Mouse (Mus musculus) brown adipose tissue, adult 24 weeks (tissue): Measurements from ENCODE around the gene Mfn1. TPM values are rescaled to one million over a fixed set of nuclear protein-coding genes. Genes with fewer than 3 reads are reported as not detected.

ENCODE experiments used
- H3K27ac ChIP-seq: fragments of 200-500 bp; replicated peaks from 2 replicates; pipeline ENCODE4 v1.5.1; 2012; ENCODE audit warnings: low read depth, mild to moderate bottlenecking, low read length
- H3K4me1 ChIP-seq: fragments of 200-500 bp; 2 replicates; pipeline ENCODE4 v1.6.1; 2012; ENCODE audit warnings: low read length, mixed read lengths; ENCODE audit not compliant: control insufficient read depth, insufficient read depth, insufficient read length
- H3K4me3 ChIP-seq: fragments of 200-500 bp; 2 replicates; pipeline ENCODE4 v1.5.1; 2012; ENCODE audit warnings: low read depth, mild to moderate bottlenecking, low read length, moderate library complexity; ENCODE audit not compliant: insufficient read depth
- polyA plus RNA-seq: library from polyadenylated mRNA; stranded (reverse); fragments of >200 nt; gene quantifications from 2 replicates; pipeline ENCODE4 v1.2.4, GENCODE M21; 2012; ENCODE audit not compliant: missing spikeins, insufficient read depth, insufficient read length

Mfn1 gene
- polyA plus RNA-seq = 56.6 and 59.9 TPM in 2 replicates

- Histone ChIP-seq H3K27ac (peak within 1 kb of the TSS; percentile 66), H3K4me3 (peak within 1 kb of the TSS; percentile 87), H3K4me1 (no peaks in the 10 kb centered on the region)
These were observed at the start of gene Mfn1 for GRCm38 (mm10) chr3:32529303-32529898. Gene Mfn1, plus strand, starts transcription at chr3:32529465.

GRCm38 (mm10) chr3:32479961-32480360 lies 49.3 kb upstream of the Mfn1 start:
- no peak overlapping the region for H3K4me3 ChIP-seq
- no peak overlapping the region for H3K27ac ChIP-seq
- H3K4me1 ChIP-seq = no peaks in the 10 kb centered on the region

GRCm38 (mm10) chr3:32483035-32483434 lies 46.2 kb upstream of the Mfn1 start:
- Histone ChIP-seq H3K4me1 (no peaks in the 10 kb centered on the region), H3K27ac (no peak overlapping the region), H3K4me3 (no peak overlapping the region)

GRCm38 (mm10) chr3:32486543-32486942 lies 42.7 kb upstream of the Mfn1 start:
- Histone ChIP-seq H3K4me1 (no peaks in the 10 kb centered on the region), H3K4me3 (no peak overlapping the region)

GRCm38 (mm10) chr3:32488172-32488571 lies 41.1 kb upstream of the Mfn1 start:
- Histone ChIP-seq H3K4me3 (no peak overlapping the region), H3K27ac (no peak overlapping the region), H3K4me1 (no peaks in the 10 kb centered on the region)

More at GRCm38 (mm10) chr3:32486543-32486942, 42.7 kb upstream of the Mfn1 start:
- H3K27ac ChIP-seq = no peak overlapping the region

GRCm38 (mm10) chr3:32490076-32490927 lies 39.0 kb upstream of the Mfn1 start:
- Histone ChIP-seq H3K4me1 (no peaks in the 10 kb centered on the region), H3K4me3 (no peak overlapping the region), H3K27ac (no peak overlapping the region)

- Histone ChIP-seq H3K27ac (no peak overlapping the region), H3K4me1 (no peaks in the 10 kb centered on the region), H3K4me3 (no peak overlapping the region)
These were observed 38.3 kb upstream of the Mfn1 start for GRCm38 (mm10) chr3:32490928-32491315.

GRCm38 (mm10) chr3:32492097-32493090 lies 36.9 kb upstream of the Mfn1 start, which contains the start of gene Kcnmb3:
Gene Kcnmb3, minus strand, starts transcription at chr3:32492231.
- Histone ChIP-seq H3K4me3 (no peak within 1 kb of the TSS), H3K27ac (no peak within 1 kb of the TSS), H3K4me1 (no peaks in the 10 kb centered on the region)

GRCm38 (mm10) chr3:32494387-32495087 lies 34.7 kb upstream of the Mfn1 start:
- no peak overlapping the region for H3K4me3 ChIP-seq
- H3K27ac ChIP-seq = no peak overlapping the region
- no peaks in the 10 kb centered on the region for H3K4me1 ChIP-seq

GRCm38 (mm10) chr3:32495088-32495770 lies 34.0 kb upstream of the Mfn1 start:
- H3K4me3 ChIP-seq = no peak overlapping the region
- H3K27ac ChIP-seq = no peak overlapping the region
- no peaks in the 10 kb centered on the region for H3K4me1 ChIP-seq

GRCm38 (mm10) chr3:32495856-32496710 lies 33.2 kb upstream of the Mfn1 start:
- no peak overlapping the region for H3K27ac ChIP-seq
- no peak overlapping the region for H3K4me3 ChIP-seq
- no peaks in the 10 kb centered on the region for H3K4me1 ChIP-seq

GRCm38 (mm10) chr3:32496711-32497070 lies 32.6 kb upstream of the Mfn1 start:
- Histone ChIP-seq H3K4me1 (no peaks in the 10 kb centered on the region), H3K4me3 (no peak overlapping the region), H3K27ac (no peak overlapping the region)

GRCm38 (mm10) chr3:32500346-32500745 lies 28.9 kb upstream of the Mfn1 start:
- Histone ChIP-seq H3K4me1 (no peaks in the 10 kb centered on the region), H3K27ac (no peak overlapping the region), H3K4me3 (no peak overlapping the region)
